Mouse (Mus musculus): Measurements from ENCODE around the gene Alox8. TPM values are rescaled to one million over a fixed set of nuclear protein-coding genes. Genes with fewer than 3 reads are reported as not detected.

The Alox8 gene
- polyA plus RNA-seq, 1 experiment: not detected

- TF ChIP-seq CTCF (IDR thresholded peaks at IDR 0.05; ENCODE audit: extremely low read depth, insufficient read length, insufficient replicate concordance, low read depth, low read length): no peak
- no peak for TF ChIP-seq POLR2A (IDR thresholded peaks at IDR 0.05; ENCODE audit: low read depth, low read length)
- H3K36me3 ChIP-seq (ENCODE audit: control insufficient read depth, insufficient read depth, low read length): no peaks in the 10 kb centered on the region
- H3K4me3 ChIP-seq (ENCODE audit: low read depth, low read length): no peak within 1 kb of the TSS
- no peaks in the 10 kb centered on the region for H3K4me1 ChIP-seq (ENCODE audit: control insufficient read depth, insufficient read depth, insufficient read length, low read length)
- H3K27me3 ChIP-seq (ENCODE audit: control insufficient read depth, insufficient read depth, low read length): peaks cover 9% of the 10 kb centered on the region
- WGBS: 4% methylated on average over 18 of the region's 18 CpGs
- H3K27ac ChIP-seq (ENCODE audit: insufficient read depth, low read depth, low read length): no peak within 1 kb of the TSS
Measured at GRCm38 (mm10) chr11:69156800-69157199, 40.8 kb downstream of the Alox8 start, which contains the start of gene Alox12b. Gene Alox12b, plus strand, starts transcription at chr11:69156989.

DNA sequence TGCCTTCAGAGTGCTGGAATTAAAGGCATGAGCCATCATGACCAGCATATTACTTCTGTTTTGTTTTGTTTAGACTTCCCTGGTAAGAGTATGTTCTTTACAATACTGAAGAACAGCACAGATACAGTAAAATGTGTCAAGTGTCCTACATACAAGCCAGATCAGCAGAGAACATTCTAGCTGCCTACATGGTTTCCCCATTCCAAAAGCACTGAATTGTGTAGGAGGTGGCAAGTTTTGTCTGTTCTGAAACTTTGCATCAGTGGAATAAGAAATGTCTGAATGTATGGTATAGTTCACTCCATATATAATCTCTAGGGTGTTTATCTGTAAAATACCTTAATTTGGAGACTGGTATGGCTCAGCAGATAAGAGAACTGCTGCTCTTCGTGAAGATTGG is 42.3 kb downstream of the Alox8 start:
- 10% methylated on average over 1 of the region's 1 CpGs for WGBS
- Histone ChIP-seq H3K36me3 (ENCODE audit: control insufficient read depth, insufficient read depth, low read length) (no peaks in the 10 kb centered on the region), H3K27ac (ENCODE audit: insufficient read depth, low read depth, low read length) (no peak overlapping the region), H3K4me1 (ENCODE audit: control insufficient read depth, insufficient read depth, insufficient read length, low read length) (no peaks in the 10 kb centered on the region), H3K27me3 (ENCODE audit: control insufficient read depth, insufficient read depth, low read length) (peaks cover 15% of the 10 kb centered on the region), H3K4me3 (ENCODE audit: low read depth, low read length) (no peak overlapping the region)
- no peak for TF ChIP-seq POLR2A (IDR thresholded peaks at IDR 0.05; ENCODE audit: low read depth, low read length)
- no peak for TF ChIP-seq CTCF (IDR thresholded peaks at IDR 0.05; ENCODE audit: extremely low read depth, insufficient read length, insufficient replicate concordance, low read depth, low read length)

- H3K27me3 ChIP-seq (ENCODE audit: control insufficient read depth, insufficient read depth, low read length): peaks cover 15% of the 10 kb centered on the region
- WGBS: 73% methylated on average over 8 of the region's 8 CpGs
- no peaks in the 10 kb centered on the region for H3K4me1 ChIP-seq (ENCODE audit: control insufficient read depth, insufficient read depth, insufficient read length, low read length)
- TF ChIP-seq CTCF (IDR thresholded peaks at IDR 0.05; ENCODE audit: extremely low read depth, insufficient read length, insufficient replicate concordance, low read depth, low read length) (no peak), POLR2A (IDR thresholded peaks at IDR 0.05; ENCODE audit: low read depth, low read length) (no peak)
- no peak overlapping the region for H3K27ac ChIP-seq (ENCODE audit: insufficient read depth, low read depth, low read length)
- H3K36me3 ChIP-seq (ENCODE audit: control insufficient read depth, insufficient read depth, low read length): no peaks in the 10 kb centered on the region
- no peak overlapping the region for H3K4me3 ChIP-seq (ENCODE audit: low read depth, low read length)
Measured at GRCm38 (mm10) chr11:69153831-69154230, 43.8 kb downstream of the Alox8 start.

GRCm38 (mm10) chr11:69151004-69151403 is 46.6 kb downstream of the Alox8 start:
- TF ChIP-seq POLR2A (IDR thresholded peaks at IDR 0.05; ENCODE audit: low read depth, low read length) (no peak), CTCF (IDR thresholded peaks at IDR 0.05; ENCODE audit: extremely low read depth, insufficient read length, insufficient replicate concordance, low read depth, low read length) (no peak)
- Histone ChIP-seq H3K4me3 (ENCODE audit: low read depth, low read length) (peak overlapping the region; percentile 7; the same call in 1 of the 2 replicates), H3K4me1 (ENCODE audit: control insufficient read depth, insufficient read depth, insufficient read length, low read length) (no peaks in the 10 kb centered on the region), H3K27me3 (ENCODE audit: control insufficient read depth, insufficient read depth, low read length) (peaks cover 5% of the 10 kb centered on the region), H3K36me3 (ENCODE audit: control insufficient read depth, insufficient read depth, low read length) (no peaks in the 10 kb centered on the region), H3K27ac (ENCODE audit: insufficient read depth, low read depth, low read length) (no peak overlapping the region)
- 48% methylated on average over 6 of the region's 6 CpGs for WGBS

DNA sequence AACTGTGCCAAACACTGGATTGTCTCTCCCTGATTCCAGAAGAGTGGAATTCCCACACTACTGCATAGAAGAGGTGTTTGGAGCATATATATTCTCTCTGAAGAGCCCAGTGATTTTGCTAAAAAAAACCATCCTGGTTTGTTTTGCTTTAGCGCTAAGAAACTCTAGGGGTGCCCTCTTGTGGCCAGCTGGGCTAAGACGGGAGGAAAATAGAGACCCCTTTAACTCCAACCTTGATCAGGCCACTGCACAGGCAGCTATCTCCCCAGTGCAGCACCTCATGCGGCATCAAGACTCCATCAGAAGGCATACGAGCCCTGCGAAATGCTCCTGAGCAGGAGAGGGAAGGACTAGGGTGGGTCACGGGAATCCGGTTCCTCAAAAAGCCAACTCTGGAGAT is 47.2 kb downstream of the Alox8 start:
- no peak for TF ChIP-seq POLR2A (IDR thresholded peaks at IDR 0.05; ENCODE audit: low read depth, low read length)
- TF ChIP-seq CTCF (IDR thresholded peaks at IDR 0.05; ENCODE audit: extremely low read depth, insufficient read length, insufficient replicate concordance, low read depth, low read length): peak; percentile 57; the same call in 1 of the 2 replicates
- H3K27ac ChIP-seq (ENCODE audit: insufficient read depth, low read depth, low read length): no peak overlapping the region
- H3K4me1 ChIP-seq (ENCODE audit: control insufficient read depth, insufficient read depth, insufficient read length, low read length): no peaks in the 10 kb centered on the region
- WGBS: 4% methylated on average over 7 of the region's 7 CpGs
- peak overlapping the region; percentile 7 for H3K4me3 ChIP-seq (ENCODE audit: low read depth, low read length)
- no peaks in the 10 kb centered on the region for H3K36me3 ChIP-seq (ENCODE audit: control insufficient read depth, insufficient read depth, low read length)
- H3K27me3 ChIP-seq (ENCODE audit: control insufficient read depth, insufficient read depth, low read length): peaks cover 5% of the 10 kb centered on the region; the same call in 1 of the 2 replicates

GRCm38 (mm10) chr11:69149728-69150127 is 47.9 kb downstream of the Alox8 start:
- 77% methylated on average over 6 of the region's 6 CpGs for WGBS
- no peak overlapping the region for H3K4me3 ChIP-seq (ENCODE audit: low read depth, low read length)
- H3K27me3 ChIP-seq (ENCODE audit: control insufficient read depth, insufficient read depth, low read length): peaks cover 5% of the 10 kb centered on the region; the same call in 1 of the 2 replicates
- no peaks in the 10 kb centered on the region for H3K4me1 ChIP-seq (ENCODE audit: control insufficient read depth, insufficient read depth, insufficient read length, low read length)
- no peak for TF ChIP-seq CTCF (IDR thresholded peaks at IDR 0.05; ENCODE audit: extremely low read depth, insufficient read length, insufficient replicate concordance, low read depth, low read length)
- no peak for TF ChIP-seq POLR2A (IDR thresholded peaks at IDR 0.05; ENCODE audit: low read depth, low read length)
- no peaks in the 10 kb centered on the region for H3K36me3 ChIP-seq (ENCODE audit: control insufficient read depth, insufficient read depth, low read length)
- no peak overlapping the region for H3K27ac ChIP-seq (ENCODE audit: insufficient read depth, low read depth, low read length)

- Histone ChIP-seq H3K4me3 (ENCODE audit: low read depth, low read length) (no peak overlapping the region), H3K36me3 (ENCODE audit: control insufficient read depth, insufficient read depth, low read length) (no peaks in the 10 kb centered on the region), H3K27me3 (ENCODE audit: control insufficient read depth, insufficient read depth, low read length) (peaks cover 5% of the 10 kb centered on the region; the same call in 1 of the 2 replicates), H3K27ac (ENCODE audit: insufficient read depth, low read depth, low read length) (no peak overlapping the region), H3K4me1 (ENCODE audit: control insufficient read depth, insufficient read depth, insufficient read length, low read length) (no peaks in the 10 kb centered on the region)
- no peak for TF ChIP-seq CTCF (IDR thresholded peaks at IDR 0.05; ENCODE audit: extremely low read depth, insufficient read length, insufficient replicate concordance, low read depth, low read length)
- TF ChIP-seq POLR2A (IDR thresholded peaks at IDR 0.05; ENCODE audit: low read depth, low read length): no peak
- WGBS: 85% methylated on average over 5 of the region's 5 CpGs
Measured at GRCm38 (mm10) chr11:69148451-69148960, 49.1 kb downstream of the Alox8 start.
